Mouse (Mus musculus) kidney, adult 2 months (tissue): ENCODE data around the gene Tmem72. TPM values are rescaled to one million over a fixed set of nuclear protein-coding genes. Genes with fewer than 3 reads are reported as not detected.

Experiments
- DNase-seq: peaks from one replicate; pipeline ENCODE4 v3.0.0; 2021
- H3K27ac ChIP-seq: fragments of 200-500 bp; 2 replicates; pipeline ENCODE4 v1.5.1; 2012; ENCODE audit warnings: low read depth, low read length, control low read depth, inconsistent platforms; ENCODE audit not compliant: insufficient read depth
- H3K27me3 ChIP-seq: fragments of 200-500 bp; replicated peaks from 2 replicates; pipeline ENCODE4 v1.6.1; 2012; ENCODE audit warnings: mild to moderate bottlenecking, moderate library complexity, low read length, inconsistent platforms; ENCODE audit not compliant: control insufficient read depth, insufficient read depth
- H3K36me3 ChIP-seq: fragments of 200-500 bp; 2 replicates; pipeline ENCODE4 v1.6.1; 2012; ENCODE audit warnings: mild to moderate bottlenecking, moderate library complexity, low read length, inconsistent platforms; ENCODE audit not compliant: control insufficient read depth, insufficient read depth
- H3K4me1 ChIP-seq: fragments of 200-500 bp; 2 replicates; pipeline ENCODE4 v1.6.1; 2011; ENCODE audit warnings: low read length; ENCODE audit not compliant: control insufficient read depth, insufficient read depth
- H3K4me3 ChIP-seq: fragments of 200-500 bp; 2 replicates; pipeline ENCODE4 v1.5.1; 2011; ENCODE audit warnings: mild to moderate bottlenecking, low read depth, low read length, control low read depth; ENCODE audit not compliant: insufficient read depth
- CTCF ChIP-seq: fragments of 200-500 bp; conservative IDR thresholded peaks from 2 replicates; pipeline ENCODE4 v1.5.1; 2011; ENCODE audit warnings: low read depth, mild to moderate bottlenecking, control low read depth, low read length, moderate library complexity, mixed read lengths; ENCODE audit not compliant: insufficient read depth, insufficient read length
- POLR2A ChIP-seq: fragments of 200-500 bp; IDR thresholded peaks from one replicate; pipeline ENCODE4 v1.6.1; 2011; ENCODE audit warnings: low read depth, low read length, control low read depth
- WGBS: fragments of 180-500 bp; shearing (Covaris S2); methylation state at CpG from one replicate; pipeline ENCODE4 v1.1.7; 2018; 5-methylcytosine and 5-hydroxymethylcytosine counted together
- polyA plus RNA-seq: library from polyadenylated mRNA; depleted of rRNA; stranded (reverse); fragments of >200 nt; gene quantifications from 2 replicates; pipeline ENCODE4 v1.2.3, GENCODE M21; 2012

Tmem72 gene
- polyA plus RNA-seq, 1 experiment, result 13.4 TPM

- 82% methylated on average over 3 of the region's 3 CpGs for WGBS
- no peak overlapping the region for H3K4me3 ChIP-seq
- H3K4me1 ChIP-seq, result no peaks in the 10 kb centered on the region
- no peak for TF ChIP-seq CTCF
- no peak overlapping the region for H3K27ac ChIP-seq
- DNase-seq, result no peak
- no peaks in the 10 kb centered on the region for H3K36me3 ChIP-seq
- no peaks in the 10 kb centered on the region for H3K27me3 ChIP-seq
Observed at GRCm38 (mm10) chr6:116694346-116694745, 22.4 kb downstream of the Tmem72 start.

- no peak overlapping the region for H3K27ac ChIP-seq
- no peak for DNase-seq
- no peak for TF ChIP-seq POLR2A
- no peak for TF ChIP-seq CTCF
- no peaks in the 10 kb centered on the region for H3K27me3 ChIP-seq
- no peaks in the 10 kb centered on the region for H3K4me1 ChIP-seq
- no peaks in the 10 kb centered on the region for H3K36me3 ChIP-seq
- 59% methylated on average over 4 of the region's 4 CpGs for WGBS
- no peak overlapping the region for H3K4me3 ChIP-seq
Observed at GRCm38 (mm10) chr6:116693639-116694038, 23.1 kb downstream of the Tmem72 start.

- H3K36me3 ChIP-seq, result no peaks in the 10 kb centered on the region
- H3K4me3 ChIP-seq, result no peak overlapping the region
- DNase-seq, result peak; percentile 51
- H3K27me3 ChIP-seq, result no peaks in the 10 kb centered on the region
- no peak overlapping the region for H3K27ac ChIP-seq
- no peak for TF ChIP-seq CTCF
- no peak for TF ChIP-seq POLR2A
- no peaks in the 10 kb centered on the region for H3K4me1 ChIP-seq
- 43% methylated on average over 6 of the region's 6 CpGs for WGBS
Observed at GRCm38 (mm10) chr6:116682317-116682716, 34.4 kb downstream of the Tmem72 start.

- Histone ChIP-seq H3K4me3 (no peak overlapping the region), H3K27me3 (no peaks in the 10 kb centered on the region), H3K27ac (peak overlapping the region; percentile 7; the same call in 1 of the 2 replicates), H3K4me1 (no peaks in the 10 kb centered on the region), H3K36me3 (no peaks in the 10 kb centered on the region)
- peak; percentile 41 for DNase-seq
- 57% methylated on average over 5 of the region's 5 CpGs for WGBS
- TF ChIP-seq CTCF (no peak), POLR2A (no peak)
Observed at GRCm38 (mm10) chr6:116679563-116680288, 37.0 kb downstream of the Tmem72 start.

GRCm38 (mm10) chr6:116677321-116677720 is 39.4 kb downstream of the Tmem72 start:
- H3K36me3 ChIP-seq, result no peaks in the 10 kb centered on the region
- no peaks in the 10 kb centered on the region for H3K27me3 ChIP-seq
- 71% methylated on average over 6 of the region's 6 CpGs for WGBS
- no peak for TF ChIP-seq POLR2A
- TF ChIP-seq CTCF, result no peak
- no peak for DNase-seq
- H3K27ac ChIP-seq, result no peak overlapping the region
- H3K4me1 ChIP-seq, result no peaks in the 10 kb centered on the region
- no peak overlapping the region for H3K4me3 ChIP-seq

- H3K36me3 ChIP-seq, result no peaks in the 10 kb centered on the region
- H3K4me1 ChIP-seq, result no peaks in the 10 kb centered on the region
- no peaks in the 10 kb centered on the region for H3K27me3 ChIP-seq
- no peak for DNase-seq
- H3K27ac ChIP-seq, result no peak overlapping the region
- H3K4me3 ChIP-seq, result no peak overlapping the region
- 56% methylated on average over 10 of the region's 10 CpGs for WGBS
- TF ChIP-seq CTCF (no peak), POLR2A (no peak)
Observed at GRCm38 (mm10) chr6:116676355-116676913, 40.3 kb downstream of the Tmem72 start.

GRCm38 (mm10) chr6:116674283-116674886 is 42.3 kb downstream of the Tmem72 start:
- no peak for TF ChIP-seq CTCF
- H3K36me3 ChIP-seq, result no peaks in the 10 kb centered on the region
- no peak overlapping the region for H3K4me3 ChIP-seq
- no peaks in the 10 kb centered on the region for H3K4me1 ChIP-seq
- 42% methylated on average over 16 of the region's 16 CpGs for WGBS
- no peak overlapping the region for H3K27ac ChIP-seq
- H3K27me3 ChIP-seq, result no peaks in the 10 kb centered on the region
- DNase-seq, result no peak
